Mouse (Mus musculus): ENCODE data around the gene Ube2s.

The Ube2s gene

GRCm38 (mm10) chr7:4777851-4778637, 34.3 kb downstream of the Ube2s start:
- in situ Hi-C loops (cut with MboI, MseI) = no loop called here

GRCm38 (mm10) chr7:4776861-4777830, 35.2 kb downstream of the Ube2s start:
- in situ Hi-C loops (cut with MboI, MseI) = no loop called here

- in situ Hi-C loops (cut with MboI, MseI) = no loop called here
These were observed 36.3 kb downstream of the Ube2s start for GRCm38 (mm10) chr7:4776131-4776530.

- in situ Hi-C loops (cut with MboI, MseI) = no loop called here
These were observed 41.2 kb downstream of the Ube2s start, which contains the start of gene Fam71e2 for GRCm38 (mm10) chr7:4771202-4771601. TSS of gene Fam71e2 (minus strand) at chr7:4771302.

GRCm38 (mm10) chr7:4764946-4765710, 47.3 kb downstream of the Ube2s start:
- in situ Hi-C loops (cut with MboI, MseI) = no loop called here

- in situ Hi-C loops (cut with MboI, MseI) = no loop called here
These were observed 52.7 kb downstream of the Ube2s start for GRCm38 (mm10) chr7:4759670-4760069.

GRCm38 (mm10) chr7:4752821-4753570, 59.4 kb downstream of the Ube2s start, which contains the start of gene Cox6b2:
TSS of gene Cox6b2 (minus strand) at chr7:4753094.
- in situ Hi-C loops (cut with MboI, MseI) = loop anchor here (5.0 kb wide), 1 partner anchor 34 kb away; the partner anchor contains the start of gene Tmem238

GRCm38 (mm10) chr7:4751971-4752820, 60.2 kb downstream of the Ube2s start:
- in situ Hi-C loops (cut with MboI, MseI) = loop anchor here (5.0 kb wide), 1 partner anchor 35 kb away; the partner anchor contains the start of gene Tmem238

GRCm38 (mm10) chr7:4749169-4749568, 63.2 kb downstream of the Ube2s start:
- in situ Hi-C loops (cut with MboI, MseI) = no loop called here

GRCm38 (mm10) chr7:4748321-4748720, 64.1 kb downstream of the Ube2s start:
- in situ Hi-C loops (cut with MboI, MseI) = no loop called here

- in situ Hi-C loops (cut with MboI, MseI) = no loop called here
These were observed 65.1 kb downstream of the Ube2s start for GRCm38 (mm10) chr7:4747156-4747899.

- in situ Hi-C loops (cut with MboI, MseI) = no loop called here
These were observed 65.9 kb downstream of the Ube2s start for GRCm38 (mm10) chr7:4746326-4746980.

GRCm38 (mm10) chr7:4744886-4745285, 67.5 kb downstream of the Ube2s start:
- in situ Hi-C loops (cut with MboI, MseI) = no loop called here
